Mouse (Mus musculus): ENCODE measurements around the gene Sdk2.

Gene Sdk2

DNA sequence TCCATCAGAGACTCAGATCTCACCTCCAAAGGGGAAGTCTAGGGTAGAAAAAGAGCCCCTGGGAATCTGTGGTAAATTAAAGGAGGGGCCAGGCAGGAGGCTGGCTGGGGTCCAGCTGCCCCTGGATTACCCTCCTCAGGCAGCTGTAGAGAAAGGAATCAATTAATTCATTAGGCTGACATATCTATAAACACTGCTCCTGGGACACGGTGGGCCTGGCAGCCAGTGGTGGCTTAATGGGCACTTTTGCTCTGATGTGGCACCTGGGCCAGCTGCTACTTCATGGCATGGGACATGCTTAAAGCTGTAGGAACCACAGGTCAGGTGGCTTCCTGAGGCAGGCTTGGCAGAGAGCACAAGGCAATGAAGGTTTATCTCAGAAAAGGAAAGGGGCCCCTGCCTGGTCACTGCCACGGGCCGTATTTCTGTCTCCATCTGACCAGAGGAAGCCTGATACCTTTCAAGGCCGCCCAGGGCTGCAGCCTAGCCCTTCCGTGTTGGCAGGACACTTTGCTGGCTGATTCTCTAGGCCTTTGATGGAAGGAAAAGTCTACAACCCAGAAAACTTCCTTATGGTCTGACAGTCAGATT is 80.9 kb downstream of the Sdk2 start:
- DNase-seq: no peak

DNA sequence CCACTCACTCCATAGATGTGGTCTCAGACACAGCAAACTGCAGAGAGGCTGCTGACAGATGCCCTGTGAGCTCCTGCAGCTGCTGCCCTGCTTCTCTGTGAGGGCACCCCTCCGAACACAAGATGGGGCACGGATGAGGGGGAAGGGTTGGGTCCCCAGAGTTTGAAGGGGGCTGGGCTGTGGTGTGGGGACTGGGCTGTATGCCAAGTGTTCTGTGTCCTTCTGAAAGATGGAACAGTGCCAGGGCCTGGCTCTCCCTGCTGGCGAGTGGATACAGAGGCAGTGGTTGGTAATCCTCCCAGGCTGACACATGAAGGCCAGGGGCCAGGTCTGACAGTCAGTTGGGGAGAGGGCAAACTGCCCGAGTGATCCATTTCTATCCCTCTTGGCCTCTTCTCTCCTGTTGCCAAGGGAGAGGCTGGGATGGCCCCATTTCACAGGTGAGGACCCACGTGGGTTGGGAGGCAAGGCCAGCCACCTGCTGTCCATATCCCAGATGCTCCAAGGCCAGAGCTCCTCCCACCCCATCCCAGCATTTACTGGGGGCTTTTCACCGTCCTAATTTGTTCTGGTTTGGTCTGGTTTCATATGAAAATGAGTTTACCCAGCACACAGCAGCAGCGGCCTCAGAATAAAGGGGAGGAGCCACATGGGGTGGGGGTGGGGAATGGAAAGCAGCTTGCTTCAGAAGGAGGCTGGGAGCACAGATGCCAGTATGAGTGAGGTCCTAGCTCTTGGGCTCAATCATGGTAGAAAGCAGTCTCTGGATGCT is 84.9 kb downstream of the Sdk2 start:
- DNase-seq: no peak

DNA sequence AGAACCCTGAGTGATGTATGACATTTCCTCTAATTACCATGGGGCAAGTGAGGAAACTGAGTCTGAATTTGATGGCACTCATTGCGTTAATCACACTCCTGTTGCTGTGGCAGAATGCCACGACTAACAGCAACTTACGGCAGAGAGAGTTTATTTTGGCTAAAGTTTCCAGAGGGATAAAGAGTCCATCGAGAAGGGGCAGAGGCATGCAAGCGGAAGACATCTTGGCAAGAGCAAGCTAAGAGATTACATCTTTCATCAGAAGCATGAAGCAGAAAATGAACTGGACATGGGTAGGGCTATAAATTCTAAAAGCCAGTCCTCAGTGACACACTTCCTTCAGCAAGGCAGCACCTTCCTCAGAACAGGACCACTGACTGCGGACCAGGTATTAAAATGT is 85.8 kb downstream of the Sdk2 start:
- DNase-seq: no peak

DNA sequence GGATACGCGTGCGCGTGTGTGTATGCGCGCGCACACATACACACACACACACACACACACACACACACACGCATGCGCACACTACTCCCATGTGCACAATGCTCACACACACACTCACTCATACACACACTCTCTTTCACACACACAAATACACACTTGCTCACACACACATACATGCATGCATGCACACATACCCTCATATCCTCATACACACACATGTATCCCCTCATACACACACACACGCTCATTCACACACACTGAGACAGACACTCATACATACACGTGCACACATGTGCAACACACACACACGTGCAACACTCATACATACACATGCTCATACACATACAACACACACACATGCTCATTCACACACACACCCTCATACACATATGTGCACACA is 88.5 kb downstream of the Sdk2 start:
- DNase-seq: no peak

GRCm38 (mm10) chr11:113975667-113975970 is 91.2 kb downstream of the Sdk2 start:
- no peak for DNase-seq

DNA sequence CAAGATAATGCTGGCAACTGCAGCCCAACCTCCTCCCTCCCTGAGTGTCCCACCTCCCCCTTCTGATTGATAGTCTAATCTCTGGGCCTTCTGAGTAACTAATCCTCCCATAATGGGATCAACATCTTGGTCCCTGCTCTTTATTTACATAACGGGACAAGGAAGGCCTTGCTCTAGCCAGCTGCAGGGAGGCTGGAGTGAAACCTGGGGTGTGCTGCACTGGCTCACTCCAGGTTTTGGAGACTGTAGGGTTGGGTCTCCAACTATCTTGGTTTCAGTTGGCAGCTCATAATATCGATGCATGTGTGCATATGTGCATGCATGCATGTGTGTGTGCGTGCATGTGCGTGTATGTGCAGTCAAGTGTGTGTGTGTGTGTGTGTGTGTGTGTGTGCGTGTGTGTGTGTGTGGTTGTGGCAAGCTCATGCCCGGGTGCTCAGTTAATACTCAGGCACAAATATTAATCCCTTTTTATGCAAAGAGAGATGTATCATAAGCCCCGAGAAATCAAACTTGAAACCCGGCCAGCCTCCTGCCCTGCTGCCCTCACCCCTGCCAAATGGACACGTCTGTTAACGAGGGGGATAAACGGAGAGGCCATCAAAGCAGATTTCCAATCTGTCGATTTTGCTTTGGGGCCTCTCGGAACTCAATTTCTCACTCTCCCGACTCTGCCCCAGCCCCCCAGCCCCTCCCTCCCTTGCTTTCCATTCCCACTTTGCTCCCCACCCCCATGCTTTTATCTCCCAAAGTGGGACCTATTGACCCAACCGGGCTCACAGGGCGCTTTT is 91.8 kb downstream of the Sdk2 start:
- no peak for DNase-seq

- DNase-seq: no peak
Measured at GRCm38 (mm10) chr11:113972517-113972872, 94.4 kb downstream of the Sdk2 start.

DNA sequence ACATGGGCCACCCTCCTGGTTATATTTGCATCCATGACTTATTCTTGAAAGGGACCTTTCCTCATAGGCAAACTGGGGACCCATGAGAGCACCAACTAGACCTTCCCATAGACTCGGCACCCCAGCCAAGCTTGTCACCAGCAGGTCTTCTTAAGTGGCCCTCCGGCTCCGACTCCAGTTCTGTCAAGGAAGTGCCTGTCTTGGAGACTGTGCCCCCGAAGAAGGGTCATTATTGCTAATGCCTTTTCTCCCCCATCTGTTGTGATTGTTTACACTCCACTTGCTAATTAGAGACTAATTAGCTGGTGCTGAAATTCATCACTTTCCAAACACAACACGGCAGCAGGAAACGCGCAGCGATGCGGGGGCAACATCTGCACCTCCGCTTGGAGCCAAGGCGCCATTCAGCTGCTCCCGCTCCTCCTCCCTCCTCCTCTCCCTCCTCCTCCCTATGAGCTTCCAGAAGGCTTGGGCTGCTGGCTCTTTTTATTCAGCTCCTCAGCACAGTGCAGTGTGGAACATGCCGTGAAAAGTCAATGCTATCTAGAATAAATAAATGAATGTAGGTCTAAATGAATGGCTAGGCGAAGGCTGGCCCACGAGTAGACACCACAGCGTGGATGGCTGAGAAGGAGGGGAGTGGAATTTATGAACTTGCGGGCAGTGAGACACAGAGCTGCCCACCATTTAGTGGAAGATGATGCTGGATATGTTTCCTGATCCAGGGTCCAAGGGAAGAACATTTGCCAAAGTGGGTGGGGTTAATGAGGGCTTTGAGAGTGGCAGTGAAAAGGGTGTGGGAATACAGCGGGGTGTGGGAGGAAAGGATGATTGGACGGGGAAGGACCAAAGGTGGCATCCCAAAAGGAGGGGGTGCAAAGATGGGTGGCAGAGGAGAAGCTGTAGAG is 95.0 kb downstream of the Sdk2 start:
- no peak for DNase-seq

- DNase-seq: no peak
Measured at GRCm38 (mm10) chr11:113970026-113970425, 96.8 kb downstream of the Sdk2 start.

DNA sequence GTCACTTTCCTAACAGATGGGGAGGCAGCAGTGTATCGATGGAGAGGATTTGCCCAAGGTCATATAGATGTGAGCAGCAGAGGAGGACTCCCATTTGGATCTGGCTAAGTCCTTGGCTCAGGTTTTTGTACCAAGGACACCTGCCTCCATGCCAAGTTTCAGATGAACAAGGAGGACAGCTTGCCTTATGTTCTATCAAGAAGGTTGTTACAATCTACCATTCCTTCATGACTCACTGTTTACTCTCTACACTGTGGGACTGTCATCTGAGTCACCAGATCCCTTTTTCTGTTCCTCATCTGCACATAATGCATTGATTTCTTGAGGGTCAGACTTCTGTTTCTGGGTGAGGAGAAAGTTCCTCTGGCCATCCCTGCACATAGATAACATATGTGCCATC is 101.6 kb downstream of the Sdk2 start:
- no peak for DNase-seq

- no peak for DNase-seq
Measured at GRCm38 (mm10) chr11:113962751-113963150, 104.1 kb downstream of the Sdk2 start.

DNA sequence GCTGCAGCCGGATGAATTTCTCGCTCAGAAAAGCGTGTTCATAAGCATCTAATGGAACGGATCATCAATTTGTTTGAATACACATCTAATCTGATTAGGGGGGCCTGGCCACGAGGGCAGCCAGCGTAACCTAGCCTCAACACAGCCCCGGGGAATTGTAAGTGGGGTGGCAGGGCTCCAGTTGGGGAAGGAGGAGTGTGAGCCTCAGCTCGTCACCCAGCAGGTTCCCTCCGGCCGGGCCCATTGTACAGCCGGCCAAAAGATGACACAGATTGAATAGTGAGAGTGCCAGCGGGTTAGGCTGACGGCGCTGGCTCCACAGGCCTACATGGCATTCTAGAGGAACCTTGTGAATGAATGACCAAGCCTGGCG is 115.2 kb downstream of the Sdk2 start:
- DNase-seq: no peak

DNA sequence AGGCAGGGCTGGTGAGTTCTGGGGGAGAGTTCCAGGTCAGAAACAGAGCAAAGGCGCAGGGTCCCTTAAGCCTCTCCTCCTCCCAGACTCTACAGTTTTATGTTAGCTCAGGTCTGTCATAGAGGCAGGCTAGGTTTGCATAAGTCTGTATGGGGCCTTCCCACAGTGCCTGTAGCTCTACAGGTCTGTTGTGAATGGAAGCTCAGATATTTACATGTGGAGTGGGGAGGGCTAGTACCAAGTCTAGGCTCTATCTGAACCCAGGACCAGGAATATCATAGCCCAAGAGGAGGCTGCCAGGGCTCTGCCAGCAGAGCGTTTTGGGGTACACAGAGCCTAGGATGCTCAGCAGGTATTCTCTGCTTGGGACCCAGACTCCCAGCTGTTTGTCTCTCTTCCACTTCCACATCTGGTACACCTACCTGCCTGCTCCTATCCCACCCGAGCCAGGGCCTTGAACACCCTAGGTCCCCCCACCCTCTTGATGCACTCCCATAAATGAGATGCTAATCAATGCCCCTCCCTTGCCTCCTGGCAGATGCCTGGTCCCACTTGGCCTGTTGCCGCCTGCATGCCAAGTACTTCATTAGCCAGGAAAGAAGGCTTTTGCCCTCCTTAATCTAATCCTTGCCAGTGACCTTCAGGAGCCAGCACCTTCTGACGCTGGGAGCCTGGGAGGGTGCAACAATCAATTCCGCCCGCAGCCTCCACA is 115.8 kb downstream of the Sdk2 start:
- no peak for DNase-seq

DNA sequence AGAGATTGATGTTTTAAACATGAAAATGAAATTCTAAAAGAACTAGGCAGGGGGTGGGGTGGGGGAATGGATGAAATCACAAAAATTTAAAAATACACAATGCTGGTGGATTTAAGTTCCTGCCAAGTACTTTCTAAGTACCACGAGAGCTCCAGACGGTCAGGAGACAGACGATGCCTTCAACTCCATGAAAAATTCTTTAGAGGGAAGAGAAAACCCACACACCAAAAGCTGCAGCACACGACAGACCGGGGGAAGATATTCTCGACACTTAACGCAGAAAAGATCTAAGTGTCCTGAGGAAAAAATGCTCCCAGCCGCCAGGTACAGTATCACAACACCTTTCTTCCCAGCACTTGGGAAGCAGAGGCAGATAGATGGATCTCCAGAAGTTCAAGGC is 118.2 kb downstream of the Sdk2 start:
- no peak for DNase-seq

DNA sequence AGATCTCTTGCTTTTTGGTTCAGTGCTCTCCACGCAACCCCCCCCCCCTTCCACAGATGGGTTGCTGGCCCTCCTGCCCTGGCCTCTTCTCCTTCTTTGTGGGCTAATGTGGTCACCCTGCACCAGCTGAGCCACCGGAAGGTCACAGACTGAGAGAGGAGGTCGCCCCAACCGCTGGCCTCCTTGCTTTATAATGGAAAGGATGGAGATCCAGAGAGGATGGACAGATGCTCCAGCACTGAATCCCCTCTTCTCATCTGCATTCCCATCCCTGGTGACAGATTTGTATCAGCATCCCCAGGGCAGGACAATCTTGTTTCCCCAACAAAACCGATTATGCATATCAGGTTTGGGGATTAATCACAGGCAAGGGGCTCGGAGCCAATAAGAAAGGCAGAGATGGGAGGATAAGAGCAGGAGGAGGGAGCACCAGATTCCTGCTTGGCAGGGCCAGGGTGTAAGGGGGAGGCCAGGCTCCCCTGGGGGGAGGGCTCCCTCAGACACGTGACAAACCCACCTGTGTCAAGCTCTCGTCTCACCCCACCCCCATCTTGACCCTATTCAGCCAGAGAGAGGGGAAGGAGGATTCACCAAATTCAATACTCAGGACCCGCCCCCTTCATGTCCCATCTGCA is 124.6 kb downstream of the Sdk2 start:
- no peak for DNase-seq

- no peak for DNase-seq
Measured at GRCm38 (mm10) chr11:113933678-113934077, 133.2 kb downstream of the Sdk2 start.

GRCm38 (mm10) chr11:113932909-113933308 is 133.9 kb downstream of the Sdk2 start:
- no peak for DNase-seq

- DNase-seq: no peak
Measured at GRCm38 (mm10) chr11:113931701-113932100, 135.1 kb downstream of the Sdk2 start.

DNA sequence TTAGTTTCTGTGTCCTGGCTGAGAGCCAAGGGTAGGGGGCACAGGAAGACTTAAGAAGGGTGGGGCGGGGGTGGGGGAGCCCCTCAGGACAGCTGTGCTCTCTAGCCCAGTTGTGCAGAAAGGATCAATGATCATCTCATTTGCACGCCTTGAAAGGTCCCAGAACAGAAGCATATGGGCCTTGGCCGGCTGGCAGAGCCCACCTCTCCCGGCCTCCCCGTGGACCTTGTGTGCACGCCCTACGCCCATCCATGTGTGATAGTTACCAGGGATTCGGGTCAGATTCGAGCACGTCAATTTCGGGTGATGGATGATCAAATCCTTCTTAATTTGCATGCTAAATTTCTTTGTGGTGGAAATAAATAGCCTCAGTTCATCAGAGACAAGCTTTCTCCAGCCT is 136.7 kb downstream of the Sdk2 start:
- DNase-seq: no peak

GRCm38 (mm10) chr11:113928831-113929230 is 138.0 kb downstream of the Sdk2 start:
- DNase-seq: no peak

DNA sequence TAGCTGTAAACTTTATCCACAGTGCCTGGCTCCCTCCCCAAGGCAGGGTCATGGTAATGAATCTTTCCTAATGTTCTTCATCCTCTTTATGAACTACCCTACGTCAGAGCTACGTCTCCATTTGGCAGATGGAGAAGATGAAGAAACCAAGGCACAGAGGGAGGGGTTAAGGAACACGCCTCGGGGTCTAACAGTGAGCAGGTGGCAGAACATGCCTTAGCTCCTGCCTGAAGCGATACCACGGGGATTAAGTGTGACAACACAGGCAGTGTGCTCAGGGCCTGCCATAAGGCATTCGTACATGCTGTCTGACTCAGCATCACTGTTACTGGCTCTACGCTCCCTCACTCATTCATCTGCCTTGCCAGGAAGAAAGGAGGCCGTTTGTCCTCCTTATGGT is 138.6 kb downstream of the Sdk2 start:
- DNase-seq: no peak

GRCm38 (mm10) chr11:113927826-113928225 is 139.0 kb downstream of the Sdk2 start:
- DNase-seq: no peak

All from thymus, adult 18-20 months (tissue).